Mouse (Mus musculus) forebrain, embryonic 10.5 days (tissue): ENCODE results near the gene Gpx3. TPM values are rescaled to one million over a fixed set of nuclear protein-coding genes. Genes with fewer than 3 reads are reported as not detected.
A peak's percentile ranks its signal among the peaks of the same experiment; 100 is the strongest.

ENCODE experiments used
- DNase-seq: peaks from one replicate; pipeline ENCODE4 v3.0.0-alpha.2; 2017; ENCODE audit warnings: low spot score; ENCODE audit errors: extremely low spot score
- H3K27ac ChIP-seq: fragments of 300-500 bp; sonication (generic); 2 replicates; pipeline ENCODE4 v1.5.1; 2016; ENCODE audit warnings: mild to moderate bottlenecking
- H3K27me3 ChIP-seq: fragments of 300-500 bp; sonication (generic); 2 replicates; pipeline ENCODE4 v1.6.1; 2016; ENCODE audit warnings: mild to moderate bottlenecking; ENCODE audit not compliant: poor library complexity, severe bottlenecking
- H3K36me3 ChIP-seq: fragments of 300-500 bp; sonication (generic); replicated peaks from 2 replicates; pipeline ENCODE4 v1.6.1; 2016; ENCODE audit warnings: mild to moderate bottlenecking, moderate library complexity
- H3K4me1 ChIP-seq: fragments of 300-500 bp; sonication (generic); 2 replicates; pipeline ENCODE4 v1.6.1; 2016
- H3K4me3 ChIP-seq: fragments of 300-500 bp; sonication (generic); 2 replicates; pipeline ENCODE4 v1.5.1; 2016; ENCODE audit warnings: mild to moderate bottlenecking, moderate library complexity
- H3K9me3 ChIP-seq: fragments of 300-500 bp; sonication (generic); 2 replicates; pipeline ENCODE4 v1.6.1; 2016; ENCODE audit warnings: mild to moderate bottlenecking, moderate library complexity
- WGBS: fragments of 180-500 bp; shearing (Covaris S2); methylation state at CpG from one replicate; pipeline ENCODE4 v1.1.7; 2016; 5-methylcytosine and 5-hydroxymethylcytosine counted together
- polyA plus RNA-seq: library from polyadenylated mRNA; unstranded; fragments of >200 nt; fragmentation: Nextera tagmentation; extraction: Ambion mirVana; gene quantifications from 2 replicates; pipeline ENCODE4 v1.2.1, GENCODE M21; 2016

Gpx3 gene
- polyA plus RNA-seq, 1 experiment from 2014 or later, result 59.5 TPM

DNA sequence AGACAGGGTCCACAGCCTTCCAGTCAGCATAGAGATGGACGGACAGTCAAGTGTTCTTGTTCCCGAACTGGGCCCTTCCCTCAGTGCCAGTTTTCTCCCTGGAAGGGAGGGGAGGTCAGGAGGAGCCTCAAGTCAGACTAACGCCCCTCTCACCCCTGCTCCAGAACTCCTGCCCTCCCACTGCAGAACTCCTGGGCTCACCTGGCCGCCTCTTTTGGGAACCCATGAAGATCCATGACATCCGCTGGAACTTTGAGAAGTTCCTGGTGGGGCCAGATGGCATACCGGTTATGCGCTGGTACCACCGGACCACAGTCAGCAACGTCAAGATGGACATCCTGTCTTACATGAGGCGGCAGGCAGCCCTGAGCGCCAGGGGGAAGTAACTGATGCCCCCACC is 7.0 kb downstream of the Gpx3 start:
- DNase-seq, result no peak
- H3K27me3 ChIP-seq, result no peaks in the 10 kb centered on the region
- peaks cover 7% of the 10 kb centered on the region for H3K4me1 ChIP-seq
- H3K27ac ChIP-seq, result no peak overlapping the region
- no peak overlapping the region for H3K4me3 ChIP-seq
- no peaks in the 10 kb centered on the region for H3K9me3 ChIP-seq
- peaks cover 38% of the 10 kb centered on the region for H3K36me3 ChIP-seq
- WGBS, result 93% methylated on average over 11 of the region's 11 CpGs

DNA sequence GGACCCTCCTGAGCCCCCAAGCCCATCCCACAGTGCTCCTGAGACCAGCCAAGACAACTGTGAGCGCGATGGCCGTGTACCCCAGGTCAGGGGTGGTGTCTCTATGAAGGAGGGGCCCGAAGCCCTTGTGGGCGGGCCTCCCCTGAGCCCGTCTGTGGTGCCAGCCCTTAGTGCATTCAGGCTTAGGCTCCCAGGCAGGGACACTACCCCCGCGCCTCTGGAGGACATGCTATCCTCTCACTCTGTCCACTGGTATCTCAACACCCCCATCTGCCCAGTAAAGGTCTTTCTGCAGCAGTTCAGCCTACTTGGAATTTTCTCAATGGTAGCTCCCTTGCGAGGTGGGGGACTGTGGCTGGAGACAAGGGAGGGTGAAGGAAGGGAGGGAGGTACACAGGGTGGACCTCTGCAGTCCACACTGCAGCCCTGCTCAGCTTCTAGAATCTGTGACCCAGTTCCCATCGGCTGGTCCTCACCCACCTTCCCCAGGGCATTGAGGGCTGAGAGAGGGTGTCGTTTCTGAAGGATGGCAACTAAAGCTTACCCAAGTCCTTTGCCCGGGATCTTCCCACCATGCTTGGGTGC is 7.9 kb downstream of the Gpx3 start:
- Histone ChIP-seq H3K27me3 (no peaks in the 10 kb centered on the region), H3K4me3 (no peak overlapping the region), H3K4me1 (no peaks in the 10 kb centered on the region), H3K9me3 (no peaks in the 10 kb centered on the region), H3K27ac (no peak overlapping the region), H3K36me3 (peaks cover 44% of the 10 kb centered on the region)
- no peak for DNase-seq
- 90% methylated on average over 12 of the region's 12 CpGs for WGBS

DNA sequence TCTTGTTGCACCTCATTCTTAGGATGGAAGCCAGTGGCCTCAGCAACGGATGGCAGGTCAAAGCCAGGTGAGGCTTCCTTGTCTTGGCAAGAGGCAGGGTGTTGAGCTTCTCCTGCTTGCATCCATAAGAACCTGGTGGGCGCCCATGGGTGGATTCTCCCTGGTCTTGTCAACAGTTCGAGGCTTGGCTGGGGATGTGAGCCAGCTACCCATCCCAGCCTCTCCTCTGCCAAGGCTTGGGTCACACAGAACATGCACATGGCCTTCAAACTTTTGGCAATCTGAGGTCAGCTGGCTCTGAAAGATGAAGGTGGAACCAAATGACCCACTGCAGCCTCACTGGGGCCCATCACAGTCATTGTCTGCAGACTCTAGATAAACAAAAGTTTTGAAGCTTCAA is 8.9 kb downstream of the Gpx3 start:
- H3K4me1 ChIP-seq, result no peaks in the 10 kb centered on the region

DNA sequence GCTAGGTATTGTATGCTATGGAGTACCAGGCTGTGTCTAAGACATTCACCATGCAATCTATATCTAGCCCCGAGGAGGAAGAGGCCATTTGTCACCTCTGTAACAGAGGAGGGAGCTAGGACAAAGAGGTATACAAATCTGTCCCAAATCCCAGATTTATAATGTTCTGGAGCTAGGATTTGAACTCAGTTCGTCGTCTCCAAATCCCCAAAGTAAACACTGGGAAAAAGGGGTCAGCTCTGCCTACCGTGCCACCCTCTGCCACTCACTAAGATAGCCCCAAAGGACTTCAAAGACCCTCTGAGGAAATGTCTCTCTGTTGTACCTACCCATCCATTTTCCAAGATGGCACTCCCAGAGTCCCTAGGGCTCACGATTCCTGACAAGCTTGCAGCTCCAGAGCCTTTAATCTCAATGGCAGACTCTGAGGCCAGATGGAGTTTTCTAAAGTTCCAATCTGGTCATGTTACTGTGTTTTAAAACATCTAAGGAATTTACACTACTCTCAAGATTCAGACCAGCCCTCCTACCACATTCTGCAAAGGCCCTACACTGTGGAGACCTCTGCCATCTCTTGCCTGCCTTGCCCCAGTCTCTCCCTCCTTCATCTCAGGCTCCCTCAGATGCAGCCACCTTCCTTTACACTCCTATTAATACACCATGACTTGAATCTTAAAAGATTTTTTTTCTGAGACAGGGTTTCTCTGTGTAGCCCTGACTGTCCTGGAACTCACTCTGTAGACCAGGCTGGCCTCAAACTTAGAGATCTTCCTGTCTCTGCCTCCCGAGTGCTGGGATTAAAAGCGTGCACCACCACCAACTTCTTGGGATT is 9.6 kb downstream of the Gpx3 start:
- H3K9me3 ChIP-seq, result no peaks in the 10 kb centered on the region
- H3K36me3 ChIP-seq, result peaks cover 51% of the 10 kb centered on the region
- H3K27ac ChIP-seq, result no peak overlapping the region
- no peak for DNase-seq
- H3K27me3 ChIP-seq, result no peaks in the 10 kb centered on the region
- no peak overlapping the region for H3K4me3 ChIP-seq
- 94% methylated on average over 7 of the region's 7 CpGs for WGBS
- no peaks in the 10 kb centered on the region for H3K4me1 ChIP-seq

More for the DNA sequence above, 8.9 kb downstream of the Gpx3 start:
- H3K27me3 ChIP-seq, result no peaks in the 10 kb centered on the region
- no peak for DNase-seq
- H3K27ac ChIP-seq, result no peak overlapping the region
- WGBS, result 96% methylated on average over 3 of the region's 3 CpGs
- H3K36me3 ChIP-seq, result peaks cover 46% of the 10 kb centered on the region
- no peak overlapping the region for H3K4me3 ChIP-seq
- H3K9me3 ChIP-seq, result no peaks in the 10 kb centered on the region

DNA sequence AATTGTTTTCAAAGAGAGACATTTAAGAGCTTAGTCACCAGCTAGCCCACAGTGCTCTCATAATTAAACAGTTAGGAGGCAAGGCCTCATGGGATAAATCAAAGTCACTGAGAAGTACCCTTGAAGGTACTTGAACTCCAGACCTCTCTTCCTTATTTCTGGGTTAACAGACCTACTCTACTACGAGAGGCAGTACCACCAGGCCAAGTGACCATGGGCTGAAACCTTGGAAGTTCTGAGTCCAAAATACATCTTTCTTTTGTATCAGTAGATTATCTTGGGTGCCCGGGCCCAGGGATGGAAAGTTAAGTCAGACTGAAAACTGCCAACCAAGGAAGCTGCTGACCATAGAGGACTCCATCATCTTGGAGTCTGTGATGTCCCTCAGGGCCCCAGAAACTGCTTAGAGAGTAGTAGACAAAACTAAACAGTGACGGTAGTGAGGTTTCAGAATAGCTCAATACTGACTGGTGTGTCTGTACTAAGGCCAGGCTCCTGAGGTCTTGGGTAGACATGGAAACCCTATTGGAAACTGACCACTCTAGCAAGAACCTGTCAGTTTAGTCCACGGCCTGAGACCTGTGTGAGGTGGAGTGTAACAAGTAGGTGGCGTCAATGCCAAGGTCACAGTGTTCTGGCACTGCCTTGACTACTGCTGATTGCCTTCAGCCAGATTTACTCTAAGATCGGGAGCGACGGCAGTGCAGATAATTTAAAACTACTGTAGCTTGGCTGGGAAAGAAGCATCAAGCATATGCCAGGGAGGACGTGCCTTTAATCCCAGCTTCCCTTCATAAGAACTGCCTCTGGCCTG is 10.5 kb downstream of the Gpx3 start:
- Histone ChIP-seq H3K9me3 (no peaks in the 10 kb centered on the region), H3K4me3 (no peak overlapping the region), H3K27me3 (no peaks in the 10 kb centered on the region), H3K4me1 (no peaks in the 10 kb centered on the region), H3K27ac (no peak overlapping the region), H3K36me3 (peaks cover 59% of the 10 kb centered on the region)
- no peak for DNase-seq
- WGBS, result 90% methylated on average over 9 of the region's 9 CpGs

DNA sequence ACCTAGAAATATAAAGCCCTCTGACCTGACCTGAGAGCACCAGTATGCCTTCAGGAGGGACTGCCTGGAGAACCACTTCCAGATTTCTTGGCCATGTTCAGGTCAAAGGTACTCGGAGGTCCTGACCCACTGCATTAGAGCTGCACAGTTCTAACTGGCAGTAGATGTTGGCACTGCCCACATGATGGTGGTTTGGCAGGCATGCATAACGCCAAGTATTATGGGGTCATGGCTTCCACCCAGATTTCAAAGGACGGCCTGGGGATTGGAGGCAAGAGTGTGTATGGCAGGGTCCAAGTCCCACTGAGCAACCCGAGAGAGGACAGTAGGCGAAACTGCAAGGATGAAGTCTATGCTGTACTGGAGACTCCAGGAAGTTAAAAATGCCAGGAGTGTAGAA is 11.6 kb downstream of the Gpx3 start:
- no peak overlapping the region for H3K27ac ChIP-seq
- DNase-seq, result no peak
- 92% methylated on average over 5 of the region's 5 CpGs for WGBS
- H3K36me3 ChIP-seq, result peaks cover 67% of the 10 kb centered on the region
- no peaks in the 10 kb centered on the region for H3K4me1 ChIP-seq
- no peaks in the 10 kb centered on the region for H3K27me3 ChIP-seq
- no peaks in the 10 kb centered on the region for H3K9me3 ChIP-seq
- no peak overlapping the region for H3K4me3 ChIP-seq

DNA sequence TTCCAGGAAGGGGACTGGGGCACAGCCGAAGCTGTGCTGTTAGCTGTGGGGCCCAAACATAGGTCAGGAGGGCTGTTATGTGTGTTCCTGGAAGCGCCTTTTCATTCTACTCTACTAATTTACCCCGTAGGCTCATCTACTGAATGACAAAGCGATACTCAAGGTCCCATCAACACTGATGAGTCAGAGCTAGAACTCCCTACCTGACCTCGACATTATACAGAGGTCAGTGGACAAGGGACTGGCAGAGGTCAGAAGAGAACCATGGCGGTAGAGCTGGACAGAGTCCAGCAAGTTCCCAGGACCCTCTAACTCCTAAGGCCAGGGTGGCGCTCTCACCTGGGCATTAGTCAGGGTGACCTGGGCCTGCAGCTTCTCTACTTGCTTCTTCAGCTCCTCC is 15.2 kb downstream of the Gpx3 start:
- peaks cover 12% of the 10 kb centered on the region for H3K4me1 ChIP-seq
- WGBS, result 94% methylated on average over 7 of the region's 7 CpGs
- H3K4me3 ChIP-seq, result no peak overlapping the region
- H3K27ac ChIP-seq, result no peak overlapping the region
- no peak for DNase-seq
- peaks cover 50% of the 10 kb centered on the region for H3K36me3 ChIP-seq
- no peaks in the 10 kb centered on the region for H3K9me3 ChIP-seq
- no peaks in the 10 kb centered on the region for H3K27me3 ChIP-seq

DNA sequence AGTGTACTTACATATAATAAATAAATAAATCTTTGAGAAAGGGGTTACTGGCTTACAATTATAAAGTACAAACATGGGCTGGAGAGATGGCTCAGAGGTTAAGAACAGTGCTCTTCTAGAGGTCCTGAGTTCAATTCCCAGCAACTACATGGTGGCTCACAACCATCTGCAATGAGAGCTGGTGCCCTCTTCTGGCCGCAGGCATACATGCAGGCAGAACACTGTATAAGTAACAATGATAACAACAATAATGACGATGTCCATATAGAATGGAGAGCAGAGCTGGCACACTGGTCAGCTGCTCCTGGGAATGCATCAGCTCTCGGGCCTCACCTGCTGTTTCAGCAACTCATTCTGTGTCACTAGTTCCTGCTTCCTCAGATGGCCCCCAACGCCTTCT is 16.0 kb downstream of the Gpx3 start:
- Histone ChIP-seq H3K27ac (no peak overlapping the region), H3K36me3 (peaks cover 56% of the 10 kb centered on the region), H3K27me3 (no peaks in the 10 kb centered on the region), H3K4me1 (peaks cover 12% of the 10 kb centered on the region), H3K9me3 (no peaks in the 10 kb centered on the region), H3K4me3 (no peak overlapping the region)
- 79% methylated on average over 4 of the region's 4 CpGs for WGBS
- no peak for DNase-seq

DNA sequence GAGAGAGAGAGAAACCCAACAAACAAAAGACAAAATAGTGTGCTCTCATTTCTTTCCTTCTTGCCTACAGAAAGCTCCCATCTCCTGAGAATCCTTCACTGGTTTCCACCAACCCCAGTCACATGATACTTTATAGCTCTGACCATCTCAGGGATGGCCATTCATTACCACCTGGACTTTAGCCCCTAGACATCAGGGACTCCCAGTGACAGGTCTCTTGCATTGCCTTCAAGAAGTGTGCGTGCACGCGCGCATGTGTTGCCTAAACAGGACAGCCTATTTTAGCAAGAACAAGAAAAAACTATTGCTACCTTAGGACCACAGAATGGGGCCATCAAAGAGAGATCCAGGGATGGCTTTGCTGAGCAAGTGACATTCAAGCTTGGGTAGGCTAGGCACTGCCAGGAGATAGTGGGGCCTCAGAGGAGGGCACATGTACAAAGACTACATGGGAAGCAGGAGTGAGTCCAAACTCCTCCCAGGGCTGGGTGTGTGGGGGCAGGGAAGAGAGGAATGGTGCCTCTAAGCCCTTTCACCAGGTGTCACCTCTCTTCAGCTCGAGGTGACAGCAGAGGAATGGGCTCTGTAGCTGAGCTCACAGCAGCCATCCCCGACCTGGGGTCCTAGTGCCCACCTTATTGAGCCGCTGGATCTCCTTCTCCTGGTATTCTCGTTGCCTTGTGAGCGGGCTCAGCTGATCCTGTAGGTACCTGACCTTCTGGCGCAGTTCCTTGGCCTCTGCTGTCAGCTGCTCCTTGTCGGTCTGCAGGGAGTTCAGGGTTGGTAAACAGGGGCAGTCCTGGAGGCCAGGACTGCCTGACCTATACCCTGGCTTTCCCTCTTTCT is 18.1 kb downstream of the Gpx3 start:
- Histone ChIP-seq H3K4me3 (no peak overlapping the region), H3K27me3 (no peaks in the 10 kb centered on the region), H3K36me3 (peaks cover 51% of the 10 kb centered on the region), H3K9me3 (no peaks in the 10 kb centered on the region), H3K4me1 (peaks cover 12% of the 10 kb centered on the region), H3K27ac (0 out of 2 replicates have a peak overlapping the region, but pooled peaks have one; percentile 20)
- DNase-seq, result no peak
- WGBS, result 79% methylated on average over 11 of the region's 11 CpGs

DNA sequence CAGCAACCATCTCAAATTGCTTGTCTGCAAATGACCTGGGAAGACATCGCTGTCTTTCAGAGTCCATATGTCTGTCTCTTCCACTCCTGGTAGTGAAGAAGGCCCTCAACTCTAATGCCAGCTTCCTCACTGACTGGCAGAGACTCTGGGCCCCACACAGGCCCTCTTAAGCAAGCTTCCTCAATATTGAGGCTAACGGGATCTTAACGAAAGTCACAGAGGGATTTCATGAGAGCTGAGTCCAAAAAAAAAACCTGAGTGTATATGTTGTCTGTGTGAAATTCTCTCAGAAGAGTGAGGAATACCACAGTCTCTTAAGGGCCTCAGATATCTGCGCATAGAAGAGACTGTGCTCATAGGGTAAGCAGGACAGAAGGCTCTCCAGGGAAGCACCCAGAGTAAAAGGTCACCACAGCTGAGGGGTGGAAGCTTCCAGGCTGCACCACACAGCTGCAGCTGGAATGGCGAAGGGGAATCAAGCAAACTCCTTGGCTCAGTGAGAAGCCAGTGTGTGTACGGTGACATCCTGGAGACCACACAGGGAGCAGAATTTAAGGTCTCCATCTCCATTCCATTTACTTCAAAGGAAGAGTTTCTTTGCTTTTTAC is 18.8 kb downstream of the Gpx3 start:
- 84% methylated on average over 6 of the region's 6 CpGs for WGBS
- Histone ChIP-seq H3K36me3 (peaks cover 55% of the 10 kb centered on the region), H3K4me1 (peaks cover 12% of the 10 kb centered on the region), H3K9me3 (no peaks in the 10 kb centered on the region), H3K27me3 (no peaks in the 10 kb centered on the region), H3K4me3 (no peak overlapping the region), H3K27ac (0 out of 2 replicates have a peak overlapping the region, but pooled peaks have one; percentile 20)
- no peak for DNase-seq

DNA sequence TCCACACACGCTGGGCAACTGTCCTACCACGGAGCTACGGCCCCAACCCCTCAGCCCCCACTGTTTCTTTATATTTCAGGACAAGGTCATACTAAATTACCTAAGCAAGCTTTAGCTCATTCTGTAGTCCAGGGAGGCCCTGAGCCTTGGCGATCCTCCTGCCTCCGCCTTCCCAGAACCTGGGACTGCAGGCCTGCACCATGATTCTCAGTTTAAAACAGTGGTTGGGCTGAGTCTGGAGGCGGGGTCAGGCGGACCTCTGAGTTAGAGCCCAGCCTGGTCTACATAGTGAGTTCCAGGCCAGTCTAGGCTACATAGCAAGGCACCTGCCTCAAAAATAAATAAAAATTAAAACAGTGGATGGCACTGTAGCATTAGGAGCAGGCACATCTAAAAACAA is 19.5 kb downstream of the Gpx3 start:
- Histone ChIP-seq H3K9me3 (no peaks in the 10 kb centered on the region), H3K27ac (0 out of 2 replicates have a peak overlapping the region, but pooled peaks have one; percentile 25), H3K27me3 (no peaks in the 10 kb centered on the region), H3K4me3 (no peak overlapping the region), H3K36me3 (peaks cover 58% of the 10 kb centered on the region), H3K4me1 (peaks cover 12% of the 10 kb centered on the region)
- DNase-seq, result no peak
- 56% methylated on average over 7 of the region's 7 CpGs for WGBS

DNA sequence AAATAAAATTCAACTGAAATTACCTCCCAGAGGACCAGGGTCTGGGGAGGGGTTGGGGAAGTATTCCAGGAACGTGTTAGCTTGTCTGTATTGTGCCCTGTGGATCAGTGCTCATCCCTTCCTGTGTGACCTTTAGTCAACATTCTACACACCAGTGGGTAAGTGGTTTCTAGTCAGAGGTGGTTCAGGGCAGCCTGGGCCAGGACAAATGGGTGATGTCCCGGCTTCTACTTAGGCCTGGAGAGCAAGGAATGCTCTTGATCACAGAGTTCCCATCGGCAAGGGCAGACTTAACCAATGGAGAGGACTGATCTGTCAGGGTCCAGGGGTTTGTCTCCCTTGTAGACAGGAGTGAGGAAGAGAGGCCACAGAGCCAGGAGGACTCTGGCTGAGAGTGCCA is 20.2 kb downstream of the Gpx3 start:
- no peak for DNase-seq
- H3K4me1 ChIP-seq, result peaks cover 12% of the 10 kb centered on the region
- H3K36me3 ChIP-seq, result peaks cover 51% of the 10 kb centered on the region
- no peak overlapping the region for H3K27ac ChIP-seq
- no peaks in the 10 kb centered on the region for H3K27me3 ChIP-seq
- H3K4me3 ChIP-seq, result no peak overlapping the region
- WGBS, result 91% methylated on average over 3 of the region's 3 CpGs
- H3K9me3 ChIP-seq, result no peaks in the 10 kb centered on the region
